Mouse (Mus musculus): ENCODE results near the gene Ptprd.

GRCm38 (mm10) chr4:76076051-76076450, 2135.7 kb downstream of the Ptprd start:
- no peak for TF ChIP-seq HCFC1 (IDR thresholded peaks at IDR 0.05; ENCODE audit: borderline replicate concordance, insufficient read depth, low read length)
- TF ChIP-seq ZNF384 (IDR thresholded peaks at IDR 0.05; ENCODE audit: low read depth, low read length) = no peak
- TF ChIP-seq MAFK (IDR thresholded peaks at IDR 0.05; ENCODE audit: insufficient read depth, low read depth, low read length) = no peak
